Mouse (Mus musculus): ENCODE measurements around the gene Grin2d.
"Not testable (repeated sequence)": the region's sequence is repeated elsewhere in the genome, so short reads cannot be mapped to it uniquely, and the experiment has no call there.

Gene Grin2d

DNA sequence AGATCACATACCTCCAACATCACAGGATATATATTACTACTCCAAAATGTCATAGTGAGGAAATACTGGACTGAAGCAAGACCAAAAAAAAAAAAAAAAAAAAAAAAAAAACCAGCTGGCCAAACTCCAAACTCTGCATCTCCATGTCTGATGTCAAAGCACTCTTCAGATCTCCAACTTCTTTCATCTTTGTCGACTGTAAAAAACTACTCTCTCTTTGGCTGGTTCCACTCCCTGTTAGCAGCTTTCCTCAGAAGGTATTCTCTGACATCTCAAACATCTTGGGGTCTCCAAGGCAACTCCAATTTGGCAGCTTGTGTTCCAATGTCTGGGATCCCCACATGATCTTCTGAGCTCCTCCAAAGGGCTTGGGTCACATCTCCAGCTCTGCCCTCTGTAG, at the start of gene Grin2d:
Gene Grin2d (minus strand): TSS at position 101 of the 400 bp plus-strand sequence.
- in situ Hi-C loops (cut with MboI) = not testable (repeated sequence)

DNA sequence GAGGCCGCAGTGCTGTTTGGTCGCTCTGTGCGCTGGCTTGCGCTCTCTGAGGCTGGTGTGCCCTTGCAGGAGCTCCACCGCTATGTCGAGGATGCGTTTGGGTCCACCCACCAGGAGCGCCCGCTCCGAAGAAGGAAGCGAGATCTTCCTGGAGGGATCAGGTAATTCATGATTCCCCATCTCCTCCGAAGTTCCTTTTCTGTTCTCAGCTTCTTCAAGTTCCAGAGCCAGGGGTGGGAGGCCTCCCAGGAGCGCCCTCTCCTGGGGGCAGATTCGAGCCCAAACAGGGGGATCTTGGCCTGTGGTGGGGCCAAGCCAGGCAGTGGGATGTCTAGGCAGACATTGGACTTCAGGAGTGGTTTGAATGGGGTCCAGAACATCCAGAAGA, 46.2 kb upstream of the Grin2d start:
- in situ Hi-C loops (cut with MboI) = loop anchor here (5.0 kb wide), 1 partner anchor 52 kb away; the partner anchor contains the start of gene Kdelr1

DNA sequence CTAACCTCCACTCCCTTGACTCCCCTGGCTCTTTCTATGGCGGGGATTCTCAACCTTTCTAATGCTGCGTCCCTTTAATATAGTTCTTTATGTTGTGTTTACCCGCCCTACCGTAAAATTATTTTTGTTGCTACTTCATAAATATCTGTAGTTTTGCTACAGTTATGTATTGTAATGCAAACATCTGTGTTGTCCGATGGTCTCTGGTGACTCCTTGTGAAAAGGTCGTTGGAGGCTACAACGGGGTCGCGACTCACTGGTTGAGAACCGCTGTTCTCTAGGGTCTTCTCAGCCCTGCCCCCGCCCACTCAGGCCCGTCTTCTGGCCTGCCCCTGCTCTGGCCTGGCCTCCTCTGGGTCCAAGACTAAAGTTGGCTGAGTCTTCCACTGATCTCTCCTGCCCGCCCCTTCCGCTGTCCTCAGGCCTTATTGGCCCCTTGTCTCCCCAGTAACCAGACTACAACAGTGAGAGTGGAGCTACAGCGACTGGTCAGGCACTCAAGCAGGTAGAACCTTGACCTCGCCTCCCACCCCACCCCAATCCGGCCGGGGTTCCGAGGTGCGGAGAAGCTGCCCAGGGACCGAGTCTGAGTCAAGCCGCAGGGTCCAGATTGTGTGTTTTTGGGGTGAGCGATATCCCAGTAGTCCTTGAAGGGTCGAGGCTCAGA, 45.7 kb upstream of the Grin2d start, which contains the start of gene Ccdc114:
Gene Ccdc114 (plus strand): TSS at position 311 of the 667 bp plus-strand sequence.
- in situ Hi-C loops (cut with MboI) = loop anchor here (5.0 kb wide), 1 partner anchor 52 kb away; the partner anchor contains the start of gene Kdelr1

DNA sequence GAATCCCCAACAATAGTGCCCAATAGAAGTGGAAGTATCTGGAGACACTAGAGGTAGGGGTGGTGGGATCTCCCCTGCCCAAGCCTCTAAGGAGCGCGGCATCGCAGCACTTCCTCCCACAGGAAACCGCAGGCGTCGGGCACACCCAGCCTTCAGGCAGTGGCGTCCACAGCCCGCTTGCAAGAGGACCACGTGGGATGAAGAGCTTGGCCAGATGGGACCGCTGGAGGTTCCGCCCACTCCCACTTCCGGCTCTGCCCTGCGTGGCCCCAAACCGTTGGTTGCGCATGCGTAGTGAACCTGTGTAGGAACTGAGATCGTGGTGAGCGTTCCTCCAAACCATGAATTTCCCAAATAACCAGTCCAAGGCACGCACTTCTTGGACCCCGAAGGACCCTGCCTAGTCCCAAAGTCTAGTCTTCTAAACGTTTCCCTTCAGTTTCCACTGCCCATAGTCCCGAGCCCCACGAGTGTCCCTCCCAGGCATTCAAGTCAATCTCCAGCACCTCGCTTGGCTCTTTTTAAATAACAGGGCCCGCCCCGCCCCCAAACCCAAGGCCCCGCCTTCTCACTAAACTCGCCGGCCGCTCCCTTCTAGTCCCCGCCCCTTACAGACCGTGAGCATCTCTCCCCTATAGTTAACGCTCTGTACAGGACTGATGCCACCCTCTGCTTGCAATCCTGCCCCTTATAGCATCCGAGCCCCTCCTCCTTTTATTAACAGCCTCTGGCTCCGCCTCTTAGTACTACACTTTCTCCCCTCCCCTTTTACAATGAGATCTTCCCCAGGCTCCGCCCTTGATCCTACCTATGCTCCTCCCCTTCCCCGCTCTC, 45.0 kb upstream of the Grin2d start:
- in situ Hi-C loops (cut with MboI) = loop anchor here (5.0 kb wide), 1 partner anchor 51 kb away; the partner anchor contains the start of gene Kdelr1

DNA sequence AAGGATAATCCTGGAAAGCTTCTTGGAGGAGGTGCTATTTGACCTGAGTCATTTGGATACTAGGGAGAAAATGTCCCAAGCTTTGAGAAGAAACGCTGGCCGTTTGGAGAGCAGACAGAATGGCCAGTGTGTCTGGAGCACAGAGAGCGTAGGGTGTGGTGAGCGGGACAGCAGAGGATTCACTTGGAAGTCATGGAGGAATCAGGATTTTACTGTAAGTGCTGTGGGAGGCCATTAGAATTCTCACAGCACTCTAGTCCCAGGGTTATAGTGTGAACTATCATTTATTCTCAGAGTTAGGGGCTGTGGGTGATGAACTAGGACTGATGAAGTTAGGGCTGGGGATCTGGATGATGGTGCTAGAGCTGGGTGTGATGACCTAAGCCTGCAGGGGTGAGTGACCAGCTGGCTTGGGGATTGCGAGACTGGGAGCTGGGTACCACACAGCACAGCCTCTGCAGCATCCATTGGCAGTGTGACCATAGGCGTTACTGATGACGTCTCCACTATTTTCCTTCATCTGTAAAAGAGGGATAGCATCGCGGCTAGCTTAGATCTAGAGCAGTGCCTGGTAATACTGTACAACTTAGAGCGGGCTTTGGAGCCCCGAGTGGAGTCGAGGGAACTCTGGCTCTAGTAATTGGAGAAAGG, 43.9 kb upstream of the Grin2d start:
- in situ Hi-C loops (cut with MboI) = loop anchor here (5.0 kb wide), 1 partner anchor 50 kb away; the partner anchor contains the start of gene Kdelr1

GRCm38 (mm10) chr7:45921242-45921621, 43.1 kb upstream of the Grin2d start, which contains the start of gene Emp3:
Gene Emp3 (minus strand): TSS chr7:45921404.
- in situ Hi-C loops (cut with MboI) = loop anchor here (5.0 kb wide), 1 partner anchor 49 kb away; the partner anchor contains the start of gene Kdelr1

DNA sequence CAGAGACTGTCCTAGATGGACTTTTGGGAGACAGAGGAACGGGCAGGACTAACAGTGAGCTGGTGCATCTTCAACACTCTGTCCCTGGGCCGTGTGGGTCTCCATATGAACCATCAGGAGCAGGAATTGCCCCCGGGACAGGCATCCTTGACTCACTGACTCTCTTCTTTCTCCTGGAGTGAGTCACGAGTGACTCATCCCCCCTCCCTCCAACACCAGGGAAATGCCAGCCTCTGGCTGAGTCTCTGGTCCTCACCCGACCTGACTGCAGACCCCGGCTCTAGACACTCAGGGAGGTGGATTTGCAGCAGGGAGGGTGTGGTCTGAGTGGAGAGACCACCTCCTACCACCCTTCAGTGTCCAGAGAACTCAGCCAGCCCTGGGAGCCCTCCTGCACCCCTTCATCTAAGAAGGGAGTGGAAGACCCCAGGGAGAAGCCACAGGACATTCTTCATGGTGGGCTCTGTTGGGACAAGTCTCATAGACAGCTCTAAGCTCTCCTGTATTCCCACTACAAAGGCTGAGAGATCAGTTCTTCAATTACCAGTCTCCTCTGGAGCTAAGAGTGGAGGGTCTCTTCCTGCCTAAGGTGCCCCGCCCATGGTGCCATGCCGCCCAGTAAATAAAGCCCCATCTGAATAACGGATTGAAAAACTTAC, 42.5 kb upstream of the Grin2d start:
- in situ Hi-C loops (cut with MboI) = loop anchor here (5.0 kb wide), 1 partner anchor 48 kb away; the partner anchor contains the start of gene Kdelr1

DNA sequence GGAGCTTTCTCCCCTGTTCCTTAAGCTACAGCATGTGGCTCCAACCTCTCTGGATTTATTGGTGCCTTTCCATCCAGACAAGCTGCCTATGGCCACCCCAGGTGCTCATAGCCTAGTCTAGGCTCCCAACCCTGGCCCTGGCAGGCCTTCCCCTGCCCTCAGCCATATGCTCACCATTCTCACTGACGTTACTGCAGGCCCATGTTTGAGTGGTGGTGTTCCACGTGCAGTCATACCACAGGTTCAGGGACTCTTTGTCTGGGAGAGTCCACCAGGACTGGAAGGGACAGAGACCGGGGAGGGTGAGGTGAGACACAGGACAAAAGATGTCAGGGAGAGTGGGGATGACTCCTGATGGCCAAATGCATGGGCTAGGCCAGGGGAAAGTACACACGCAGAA, 41.6 kb upstream of the Grin2d start:
- in situ Hi-C loops (cut with MboI) = loop anchor here (5.0 kb wide), 1 partner anchor 47 kb away; the partner anchor contains the start of gene Kdelr1

DNA sequence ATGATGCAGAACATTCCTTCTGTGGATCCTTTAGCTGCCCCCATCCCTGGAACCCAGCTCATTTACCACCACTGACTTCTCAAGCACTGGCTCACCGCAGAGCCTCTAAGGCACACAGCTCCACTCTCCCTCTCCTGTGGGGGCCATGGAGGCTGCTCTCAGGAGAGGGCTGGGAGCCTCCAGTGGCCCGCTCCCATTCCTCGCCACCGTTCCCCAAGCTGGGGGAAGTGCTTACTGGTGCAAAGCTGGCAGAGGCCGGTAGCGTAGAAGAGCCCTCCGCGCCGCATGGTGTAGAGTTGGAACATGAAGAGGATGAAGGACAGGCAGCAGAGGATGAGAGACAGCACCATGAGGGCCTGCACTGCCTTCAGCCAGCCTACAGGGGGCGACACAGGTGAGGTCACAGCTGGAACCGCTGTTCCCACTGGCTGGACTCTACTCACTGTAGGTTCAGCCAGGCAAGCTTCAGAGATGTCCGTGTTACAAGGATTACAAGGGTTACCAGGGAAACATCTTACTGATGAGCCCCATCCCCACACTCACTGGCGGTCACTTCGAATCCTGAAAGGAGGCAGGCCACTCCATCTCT, 41.0 kb upstream of the Grin2d start:
- in situ Hi-C loops (cut with MboI) = no loop called here

DNA sequence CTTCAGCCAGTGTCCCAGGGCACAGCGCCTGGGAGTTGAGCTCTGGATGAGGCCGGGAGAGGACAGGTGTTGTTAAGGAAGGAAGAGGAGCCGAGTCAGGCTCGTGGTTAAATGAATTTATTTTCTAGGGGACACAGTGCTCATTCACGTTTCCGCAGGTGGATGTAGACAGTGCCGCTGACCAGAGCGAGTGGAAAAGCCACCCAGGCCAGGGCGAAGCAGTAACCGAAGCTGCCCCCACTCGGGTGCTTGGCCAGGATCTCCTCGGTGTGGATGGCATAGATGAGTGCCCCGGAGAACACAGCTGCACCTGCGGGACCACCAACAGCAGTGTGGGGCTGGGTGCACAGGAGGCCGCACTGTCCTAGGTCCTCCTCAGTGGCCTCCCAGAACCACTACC, 39.7 kb upstream of the Grin2d start:
- in situ Hi-C loops (cut with MboI) = no loop called here

GRCm38 (mm10) chr7:45917004-45917704, 39.0 kb upstream of the Grin2d start:
- in situ Hi-C loops (cut with MboI) = no loop called here

DNA sequence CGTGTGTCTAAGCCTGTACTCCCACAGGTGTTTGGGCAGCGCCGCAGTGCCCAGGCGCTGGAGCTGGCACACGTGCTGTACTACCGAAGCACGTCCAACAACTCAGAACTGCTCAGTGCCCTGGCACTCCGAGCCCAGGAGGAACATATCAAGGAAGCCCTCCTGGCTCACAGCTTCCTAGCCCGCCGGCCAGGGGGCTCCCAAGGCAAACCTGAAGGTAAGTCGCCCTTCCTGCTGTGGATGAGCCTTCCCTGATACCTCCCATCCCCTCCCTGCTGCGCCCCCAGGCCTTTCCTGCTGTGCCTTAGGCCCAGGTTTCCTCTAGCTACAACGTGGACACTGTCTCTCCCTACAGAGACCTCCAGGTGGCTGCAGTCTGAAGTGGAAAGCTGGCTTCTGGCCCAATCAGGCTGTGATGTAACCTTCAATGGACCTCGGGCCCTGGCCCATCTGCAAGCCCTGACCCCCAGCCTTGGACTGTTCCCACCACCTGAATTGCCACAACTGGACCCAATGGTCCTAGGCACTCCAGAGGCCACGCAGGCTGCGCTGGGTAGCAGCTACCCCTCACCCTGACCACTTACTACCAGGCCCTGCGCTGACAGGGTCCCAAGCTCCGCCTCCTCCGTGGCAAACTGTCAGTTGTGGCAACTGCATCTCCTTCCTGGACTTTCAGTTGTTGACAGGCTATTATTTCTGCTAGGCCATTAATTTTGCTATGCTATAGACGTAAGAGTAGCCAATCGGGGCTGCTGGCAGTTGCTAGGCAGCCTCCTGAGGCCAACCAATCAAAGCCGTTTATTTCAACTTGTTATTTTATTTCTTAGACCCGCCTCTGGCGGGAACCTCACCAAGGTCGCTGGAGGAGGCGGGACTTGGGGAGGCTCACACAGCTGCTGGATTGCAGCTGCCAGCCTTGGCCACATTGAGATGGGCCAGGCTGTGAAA, 38.2 kb upstream of the Grin2d start:
- in situ Hi-C loops (cut with MboI) = no loop called here

GRCm38 (mm10) chr7:45915011-45915410, 36.8 kb upstream of the Grin2d start:
- in situ Hi-C loops (cut with MboI) = no loop called here

DNA sequence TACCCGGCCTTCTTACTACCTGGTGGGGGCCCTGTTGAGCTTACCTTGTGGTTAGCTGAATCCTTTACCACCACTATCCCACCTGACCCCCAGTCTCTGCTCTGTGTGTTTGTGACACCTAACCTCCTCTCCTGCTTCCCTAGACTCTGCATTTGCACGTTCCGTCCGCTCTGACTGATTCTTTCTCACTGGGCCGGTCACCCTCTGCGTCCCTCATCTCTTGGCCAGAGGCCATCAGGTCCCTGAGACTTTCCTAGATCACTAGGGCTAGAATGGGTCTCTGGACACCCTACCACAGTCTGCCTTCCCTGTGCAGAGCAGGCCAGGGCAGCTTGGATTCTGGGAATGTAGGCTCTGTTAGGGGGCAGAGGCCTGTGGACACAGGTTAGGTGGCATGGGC, 35.9 kb upstream of the Grin2d start:
- in situ Hi-C loops (cut with MboI) = no loop called here

DNA sequence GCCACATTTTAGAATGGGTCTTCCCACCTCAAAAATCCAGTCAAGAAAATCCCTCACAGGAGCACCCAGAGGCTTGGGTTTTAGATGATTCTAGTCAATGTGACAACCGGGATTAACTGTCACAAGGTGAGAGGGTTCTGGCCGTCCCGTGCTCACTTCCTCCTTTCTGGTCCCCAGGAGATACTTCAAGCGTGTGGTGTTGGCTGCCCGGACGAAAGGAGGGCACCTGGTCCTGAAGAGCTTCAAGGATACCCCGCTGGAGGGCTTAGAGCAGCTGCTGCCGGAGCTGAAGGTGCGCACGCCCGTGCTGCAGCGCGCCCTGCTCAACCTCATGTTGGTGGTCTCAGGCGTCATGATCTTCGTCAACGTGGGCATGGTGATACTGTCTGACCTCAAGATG, 31.0 kb upstream of the Grin2d start:
- in situ Hi-C loops (cut with MboI) = no loop called here

- in situ Hi-C loops (cut with MboI) = no loop called here
These were observed 30.2 kb upstream of the Grin2d start for GRCm38 (mm10) chr7:45908384-45908783.

DNA sequence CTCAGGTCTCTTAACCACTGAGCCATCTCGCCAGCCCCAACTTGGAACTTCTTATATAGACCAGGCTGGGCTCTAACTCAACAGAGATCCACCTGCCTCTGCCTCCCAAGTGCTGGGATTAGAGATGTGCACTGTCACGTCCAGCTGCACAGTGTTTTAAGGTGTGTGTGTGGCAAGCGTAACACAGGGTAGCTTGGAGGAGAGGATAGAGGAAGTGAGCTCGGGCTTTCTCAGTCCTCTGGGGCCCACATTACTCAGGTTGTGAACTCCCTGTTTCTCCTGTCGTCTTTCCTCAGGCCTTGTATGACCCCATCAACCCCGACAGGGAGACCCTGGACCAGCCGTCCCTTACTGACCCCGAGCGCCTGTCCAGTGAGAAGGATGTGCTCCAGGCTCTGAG, 28.4 kb upstream of the Grin2d start:
- in situ Hi-C loops (cut with MboI) = no loop called here

- in situ Hi-C loops (cut with MboI) = no loop called here
These were observed 24.4 kb upstream of the Grin2d start for GRCm38 (mm10) chr7:45902481-45903002.

DNA sequence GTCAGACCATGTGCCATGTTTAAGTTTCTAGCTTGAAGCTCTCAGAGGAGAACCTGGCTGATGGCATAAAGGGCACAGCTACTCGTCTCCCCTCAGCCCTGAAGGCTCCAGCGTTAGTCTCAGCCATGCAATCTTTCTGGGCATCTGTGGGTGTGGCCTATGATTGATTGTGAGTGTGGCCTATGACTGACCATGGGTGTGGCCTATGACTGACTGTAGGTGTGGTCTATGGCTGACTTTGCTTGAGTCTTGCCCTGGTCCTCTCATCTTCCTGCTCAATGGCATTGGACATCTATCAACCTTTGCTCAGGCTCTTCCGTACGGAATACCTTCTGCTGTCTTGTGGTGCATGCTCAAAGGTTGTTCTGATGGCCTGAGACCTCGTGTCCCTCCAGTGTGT, 23.4 kb upstream of the Grin2d start:
- in situ Hi-C loops (cut with MboI) = no loop called here
